Comparison of ENCODE assay signal across 15 mouse cellular contexts in genomic region chr9:57943067-57943466, GRCm38 (mm10). TPM values are rescaled to one million over a fixed set of nuclear protein-coding genes. Genes with fewer than 3 reads are reported as not detected.
DNase-seq lines count a peak whose midpoint lies in the region; ATAC-seq and TF ChIP-seq lines count a peak whose summit lies in the region.
"Had no signal": no experiment of that assay in that cellular context is flagged by ENCODE, and none has a peak within 500 bp of the region (broad histone marks: within the 10 kb centered on the region; RNA-seq: fewer than 3 reads in every experiment).

No protein-coding gene starts in this region.

- TF ChIP-seq POLR2A in cerebellum, adult 2 months (IDR thresholded peaks at IDR 0.05; ENCODE audit: borderline replicate concordance, insufficient read depth, low read length), result no peak
- peak; percentile 4; the same call in 1 of the 2 replicates for TF ChIP-seq POLR2A in small intestine, adult 2 months (IDR thresholded peaks at IDR 0.05; ENCODE audit: low read depth, low read length)

- intact Hi-C loops in heart, postnatal 25 days (cut with DNase I), result no loop called here

- DNase-seq in cerebellum, adult 2 months, result no peak
- no peak for DNase-seq in cerebellum, postnatal 36 days
- no peak for DNase-seq in heart, postnatal 0 days (ENCODE audit: low spot score)
- DNase-seq in heart, postnatal 25 days (ENCODE audit: low spot score), result no peak
- DNase-seq in right cerebral cortex, postnatal 14 days, result peak; percentile 5
- no peak for DNase-seq in right cerebral cortex, postnatal 10 days (ENCODE audit: low spot score in 2 of 2)
- no peak for DNase-seq in ovary, postnatal 10 days (ENCODE audit: low spot score)
- DNase-seq: adrenal gland, postnatal 14 days; kidney, postnatal 14 days; thymus, postnatal 14 days had no signal

- peak overlapping the region; percentile 88 for H3K4me2 ChIP-seq in heart, postnatal 0 days (ENCODE audit: low read depth, low read length)
- H3K4me2 ChIP-seq: heart, embryonic 13.5 days; liver, embryonic 11.5 days had no signal

- no peak for ATAC-seq in heart, postnatal 0 days (ENCODE audit: insufficient read depth, low read depth)
- ATAC-seq: Patski had no signal

- no peaks in the 10 kb centered on the region for H3K9me3 ChIP-seq in heart, postnatal 0 days (replicated peaks; ENCODE audit: control insufficient read depth, low read length)
- H3K9me3 ChIP-seq: heart, embryonic 13.5 days had no signal

- no peak for TF ChIP-seq CTCF in cerebellum, adult 2 months (IDR thresholded peaks at IDR 0.05; ENCODE audit: borderline replicate concordance, insufficient read depth, low read depth, low read length)
- no peak for TF ChIP-seq CTCF in heart, postnatal 0 days (IDR thresholded peaks at IDR 0.05; ENCODE audit: low read depth)
- TF ChIP-seq CTCF in small intestine, adult 2 months (IDR thresholded peaks at IDR 0.05; ENCODE audit: extremely low read depth, insufficient read length, insufficient replicate concordance, low read depth, low read length), result no peak

- no peak for TF ChIP-seq EP300 in heart, postnatal 0 days (IDR thresholded peaks at IDR 0.05; ENCODE audit: low read depth)

- no peaks in the 10 kb centered on the region for H3K27me3 ChIP-seq in cerebellum, adult 2 months (ENCODE audit: control insufficient read depth, insufficient read depth, low read length)
- H3K27me3 ChIP-seq in heart, postnatal 0 days (ENCODE audit: control insufficient read depth, insufficient read depth, low read length), result peaks cover 60% of the 10 kb centered on the region
- H3K27me3 ChIP-seq in small intestine, adult 2 months (ENCODE audit: control insufficient read depth, insufficient read depth, low read length), result no peaks in the 10 kb centered on the region
- H3K27me3 ChIP-seq: Patski had no signal

- WGBS in cerebellum, adult 2 months, result 31% methylated on average over 2 of the region's 2 CpGs
- 33% methylated on average over 2 of the region's 2 CpGs for WGBS in heart, postnatal 0 days
- WGBS in small intestine, adult 2 months, result 28% methylated on average over 2 of the region's 2 CpGs

- no peak overlapping the region for H3K9ac ChIP-seq in heart, postnatal 0 days (replicated peaks; ENCODE audit: low read depth, low read length)
- H3K9ac ChIP-seq: heart, embryonic 13.5 days had no signal

- H3K27ac ChIP-seq in cerebellum, adult 2 months (ENCODE audit: insufficient read depth, low read length), result peak overlapping the region; percentile 60
- H3K27ac ChIP-seq in heart, postnatal 0 days (ENCODE audit: low read depth), result no peak overlapping the region
- H3K27ac ChIP-seq in small intestine, adult 2 months (ENCODE audit: insufficient read depth, low read depth, low read length), result no peak overlapping the region
- H3K27ac ChIP-seq: heart, embryonic 13.5 days; macrophage had no signal

- no peaks in the 10 kb centered on the region for H3K36me3 ChIP-seq in heart, postnatal 0 days (replicated peaks; ENCODE audit: control insufficient read depth, insufficient read depth, low read length)
- no peaks in the 10 kb centered on the region for H3K36me3 ChIP-seq in small intestine, adult 2 months (ENCODE audit: control insufficient read depth, insufficient read depth, low read length)
- H3K36me3 ChIP-seq: heart, embryonic 13.5 days had no signal

- H3K4me1 ChIP-seq in cerebellum, adult 2 months (ENCODE audit: control insufficient read depth, insufficient read depth, low read length), result peaks cover 62% of the 10 kb centered on the region
- H3K4me1 ChIP-seq in heart, postnatal 0 days (ENCODE audit: control insufficient read depth, insufficient read depth), result no peaks in the 10 kb centered on the region; the same call in 1 of the 2 replicates
- peaks cover 40% of the 10 kb centered on the region for H3K4me1 ChIP-seq in small intestine, adult 2 months (ENCODE audit: control insufficient read depth, insufficient read depth, insufficient read length, low read length)

- peak overlapping the region; percentile 67 for H3K4me3 ChIP-seq in cerebellum, adult 2 months (replicated peaks; ENCODE audit: insufficient read depth, low read depth, low read length)
- peak overlapping the region; percentile 65 for H3K4me3 ChIP-seq in heart, postnatal 0 days (ENCODE audit: low read depth, low read length)
- H3K4me3 ChIP-seq in small intestine, adult 2 months (ENCODE audit: low read depth, low read length), result peak overlapping the region; percentile 10; the same call in 1 of the 2 replicates
- H3K4me3 ChIP-seq: heart, embryonic 13.5 days had no signal

RNA-seq across cellular contexts. Expression of gene Sema7a, which starts 3.2 kb away (rescaled TPM):
- 177 and 189 TPM in 2 replicates for polyA plus RNA-seq in cerebellum, adult 2 months (2012; rRNA removed)
- 12.4 and 16.8 TPM in 2 replicates for total RNA-seq in heart, postnatal 0 days (2014; rRNA removed; ENCODE audit: low replicate concordance)
- polyA plus RNA-seq in heart, postnatal 0 days (2015; fragmentation: Nextera tagmentation; extraction: Ambion mirVana), result 0.63 and 1.2 TPM in 2 replicates
- total RNA-seq in heart, postnatal 25 days (2021), result 10 to 100 TPM; 18.8 to 28.5 TPM
- polyA plus RNA-seq in small intestine, adult 2 months (2012; rRNA removed), result 12.9 and 52.6 TPM in 2 replicates

RNA-seq across cellular contexts. Expression of gene Ubl7, which starts 32.3 kb away (rescaled TPM):
- polyA plus RNA-seq in cerebellum, adult 2 months (2012; rRNA removed), result 133 and 140 TPM in 2 replicates
- 94.9 and 132 TPM in 2 replicates for total RNA-seq in heart, postnatal 0 days (2014; rRNA removed; ENCODE audit: low replicate concordance)
- polyA plus RNA-seq in heart, postnatal 0 days (2015; fragmentation: Nextera tagmentation; extraction: Ambion mirVana), result 139 TPM in 2 replicates
- 10 to 100 TPM; 70.8 to 80.1 TPM for total RNA-seq in heart, postnatal 25 days (2021)
- 62.4 and 146 TPM in 2 replicates for polyA plus RNA-seq in small intestine, adult 2 months (2012; rRNA removed)

Comparison
In these comparisons a context has a peak if more than half of its experiments do, and no peak if none do; other contexts are left out.
1. H3K4me3 ChIP-seq: peak in every context shown above with its lines; median percentile 67 in cerebellum, adult 2 months; 65 in heart, postnatal 0 days; 10 in small intestine, adult 2 months.